Mouse (Mus musculus): Measurements from ENCODE around the gene Fam117a.

The Fam117a gene

DNA sequence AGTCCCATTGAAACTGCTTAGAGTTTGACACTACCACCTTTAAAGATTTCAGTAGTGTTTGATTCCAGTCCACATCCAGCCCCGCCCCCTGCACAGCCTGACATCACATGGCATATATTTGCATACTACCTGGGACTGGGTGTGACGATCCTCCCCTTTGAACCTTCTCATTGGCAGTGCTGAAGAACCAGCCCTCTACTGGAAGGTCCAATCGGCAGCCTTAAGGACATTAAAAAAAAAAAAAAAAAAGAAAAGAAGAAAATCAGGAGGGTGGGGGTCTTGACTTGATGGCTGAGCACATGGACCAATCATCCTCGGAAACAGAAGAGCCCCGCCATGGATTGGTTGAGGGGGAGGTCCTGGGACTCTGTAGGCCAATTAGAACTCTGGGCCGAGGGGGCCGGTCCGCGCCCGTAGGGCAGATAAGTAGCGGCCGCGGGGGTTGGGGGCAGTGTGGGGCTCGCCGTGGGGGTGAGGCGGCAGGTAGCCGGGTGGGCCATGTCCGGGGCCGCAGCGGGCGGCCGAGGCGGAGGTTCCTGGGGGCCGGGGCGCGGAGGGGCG lies at the start of gene Fam117a:
Gene Fam117a, plus strand, starts transcription at position 451 of the 561 bp plus-strand sequence.
- peak; percentile 92 for DNase-seq (ENCODE audit: low read depth, low spot score)

GRCm38 (mm10) chr11:95291998-95292397 lies 44.8 kb upstream of the Fam117a start:
- no peak for DNase-seq (ENCODE audit: low read depth, low spot score)

DNA sequence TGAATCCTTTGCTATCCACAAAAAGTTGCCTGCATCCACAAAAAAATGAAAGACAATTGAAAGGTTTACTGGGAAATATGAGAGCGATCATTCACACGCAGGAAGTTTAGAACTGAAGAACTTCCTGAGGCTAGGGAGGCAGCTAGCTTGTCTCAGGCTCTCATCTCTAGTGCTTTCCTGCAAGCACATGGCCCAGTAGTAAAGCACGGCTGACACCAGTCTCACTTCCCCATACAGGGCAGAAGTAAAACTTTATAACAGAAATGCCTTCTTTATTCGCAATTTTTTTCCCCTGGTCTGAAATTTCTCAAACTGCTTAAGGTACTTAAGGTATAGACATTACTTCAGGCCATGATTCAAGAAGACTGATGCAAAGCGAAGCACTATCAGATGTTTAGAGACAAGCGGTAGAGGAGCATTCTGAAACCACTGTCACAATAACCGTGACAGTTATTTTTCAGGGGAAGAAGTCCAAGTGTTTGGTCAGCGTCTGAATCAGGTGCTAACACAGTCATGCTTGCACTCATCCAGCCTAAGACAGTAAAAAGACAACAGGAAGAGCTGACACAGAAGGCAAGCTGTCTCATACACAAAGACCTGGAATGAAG lies 43.7 kb upstream of the Fam117a start:
- DNase-seq (ENCODE audit: low read depth, low spot score), result no peak

DNA sequence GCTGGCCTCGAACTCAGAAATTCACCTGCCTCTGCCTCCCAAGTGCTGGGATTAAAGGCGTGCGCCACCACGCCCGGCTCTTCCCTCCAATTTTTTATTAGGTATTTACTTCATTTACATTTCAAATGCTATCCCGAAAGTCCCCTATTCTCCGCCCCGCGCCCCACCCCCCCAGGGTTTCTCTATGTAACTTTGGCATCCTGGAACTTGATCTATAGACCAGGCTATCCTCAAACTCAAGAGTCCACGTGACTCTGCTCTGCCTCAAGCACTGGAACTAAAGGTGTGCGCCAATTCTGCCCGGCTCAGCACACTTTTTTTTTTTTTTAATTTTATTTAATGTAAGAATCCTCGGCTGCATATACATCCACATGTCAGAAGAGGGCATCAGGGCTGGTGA lies 41.1 kb upstream of the Fam117a start:
- DNase-seq (ENCODE audit: low read depth, low spot score), result no peak

DNA sequence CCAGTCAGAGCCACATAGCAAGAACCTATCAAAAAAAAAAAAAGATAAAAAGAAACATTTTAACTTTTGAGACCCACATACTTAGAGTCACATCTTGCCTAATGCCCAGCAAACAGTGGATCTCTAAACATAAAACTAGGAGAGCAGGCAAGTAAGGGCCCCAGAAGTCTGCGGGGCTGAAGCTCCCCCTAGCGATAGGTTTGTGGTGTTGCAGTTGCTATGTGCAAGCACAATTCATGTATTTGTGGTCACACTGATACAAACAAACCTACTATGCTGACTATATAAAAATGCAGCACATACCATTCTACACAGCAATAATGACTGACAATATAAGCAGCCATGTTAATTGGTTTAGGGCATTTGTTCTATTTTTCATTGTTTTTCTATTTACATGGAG lies 38.7 kb upstream of the Fam117a start:
- peak; percentile 59 for DNase-seq (ENCODE audit: low read depth, low spot score)

- peak; percentile 48 for DNase-seq (ENCODE audit: low read depth, low spot score)
Observed at GRCm38 (mm10) chr11:95299886-95300285, 36.9 kb upstream of the Fam117a start.

DNA sequence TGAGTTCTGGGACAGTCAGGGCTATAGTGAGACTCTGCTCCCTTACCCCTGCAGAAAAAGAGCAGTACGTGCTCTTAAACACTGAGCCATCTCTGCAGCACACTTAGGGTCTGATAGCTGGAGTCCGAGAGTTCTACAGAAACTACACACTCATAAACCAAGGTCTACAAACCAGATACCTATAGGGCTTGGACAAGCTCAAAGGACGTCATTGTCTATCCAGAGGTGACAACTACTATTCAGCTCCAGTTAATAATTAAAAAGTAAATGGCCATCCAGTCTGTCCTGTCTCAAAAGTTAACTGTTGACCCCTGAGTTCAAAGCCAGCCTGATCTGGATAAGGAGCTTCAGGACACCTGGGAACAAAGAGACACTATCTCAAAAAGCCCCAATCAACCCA lies 35.0 kb upstream of the Fam117a start:
- no peak for DNase-seq (ENCODE audit: low read depth, low spot score)

DNA sequence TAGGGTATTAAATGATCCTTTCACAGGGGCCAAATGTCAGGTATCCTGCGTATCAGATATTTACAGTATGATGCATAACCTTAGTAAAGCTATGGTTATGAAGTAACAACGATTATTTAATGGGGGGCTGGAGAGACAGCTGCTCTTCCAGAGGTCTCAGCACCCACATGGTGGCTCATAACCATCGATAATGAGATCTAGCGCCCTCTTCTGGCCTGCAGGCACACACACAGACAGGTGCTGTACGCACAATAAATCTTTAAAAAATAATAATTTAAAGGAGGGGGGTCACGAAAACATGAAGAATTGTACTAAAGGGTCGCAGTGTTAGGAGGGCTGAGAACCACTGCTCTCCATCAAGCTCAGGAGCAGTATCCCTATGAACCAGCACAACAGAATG lies 31.2 kb upstream of the Fam117a start:
- DNase-seq (ENCODE audit: low read depth, low spot score), result no peak

GRCm38 (mm10) chr11:95307526-95307925 lies 29.3 kb upstream of the Fam117a start:
- no peak for DNase-seq (ENCODE audit: low read depth, low spot score)

GRCm38 (mm10) chr11:95309510-95310006 lies 27.3 kb upstream of the Fam117a start:
- peak; percentile 100 for DNase-seq (ENCODE audit: low read depth, low spot score)

GRCm38 (mm10) chr11:95310007-95310647 lies 26.7 kb upstream of the Fam117a start, which contains the start of gene Kat7:
Gene Kat7 (minus strand): TSS chr11:95310246.
- peak; percentile 100 for DNase-seq (ENCODE audit: low read depth, low spot score)

DNA sequence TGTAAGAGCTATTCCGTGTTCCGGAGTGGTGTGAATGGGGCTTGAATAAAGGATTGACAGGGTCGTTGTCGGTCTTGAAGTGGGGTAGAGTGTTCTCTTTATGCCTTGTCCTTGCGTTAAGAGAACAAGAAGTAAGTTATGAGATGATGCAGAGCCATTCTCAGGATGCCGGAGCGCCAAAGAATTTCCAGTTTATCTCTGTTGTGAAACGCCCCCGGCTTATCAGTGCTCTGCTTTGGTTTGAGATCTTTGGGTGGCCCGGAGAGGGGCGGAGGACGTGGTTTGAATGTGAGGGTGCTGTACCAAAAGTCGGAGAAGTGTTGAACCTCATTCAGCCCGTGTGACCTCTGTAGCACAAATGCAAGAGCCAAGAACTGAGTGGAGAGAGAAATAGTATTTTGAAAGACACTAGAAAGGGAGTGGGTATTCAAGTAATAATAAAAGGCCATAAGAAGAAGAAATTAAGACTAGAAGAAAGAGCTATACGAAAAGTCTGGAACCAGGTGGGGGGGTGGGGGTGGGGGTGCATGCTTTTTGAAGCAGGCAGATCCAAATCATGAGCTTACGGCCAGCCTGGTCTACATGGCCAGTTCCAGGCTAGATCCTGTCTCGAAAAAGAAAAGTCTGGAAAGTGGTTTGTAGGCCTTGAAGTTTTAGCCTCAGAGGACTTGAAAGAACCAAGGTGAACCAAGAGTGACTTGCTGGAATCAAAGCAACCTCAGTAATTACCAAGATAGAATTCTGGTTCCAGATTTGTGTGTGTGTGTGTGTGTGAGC lies 26.0 kb upstream of the Fam117a start:
- no peak for DNase-seq (ENCODE audit: low read depth, low spot score)

- DNase-seq (ENCODE audit: low read depth, low spot score), result no peak
Observed at GRCm38 (mm10) chr11:95311425-95311807, 25.4 kb upstream of the Fam117a start.

DNA sequence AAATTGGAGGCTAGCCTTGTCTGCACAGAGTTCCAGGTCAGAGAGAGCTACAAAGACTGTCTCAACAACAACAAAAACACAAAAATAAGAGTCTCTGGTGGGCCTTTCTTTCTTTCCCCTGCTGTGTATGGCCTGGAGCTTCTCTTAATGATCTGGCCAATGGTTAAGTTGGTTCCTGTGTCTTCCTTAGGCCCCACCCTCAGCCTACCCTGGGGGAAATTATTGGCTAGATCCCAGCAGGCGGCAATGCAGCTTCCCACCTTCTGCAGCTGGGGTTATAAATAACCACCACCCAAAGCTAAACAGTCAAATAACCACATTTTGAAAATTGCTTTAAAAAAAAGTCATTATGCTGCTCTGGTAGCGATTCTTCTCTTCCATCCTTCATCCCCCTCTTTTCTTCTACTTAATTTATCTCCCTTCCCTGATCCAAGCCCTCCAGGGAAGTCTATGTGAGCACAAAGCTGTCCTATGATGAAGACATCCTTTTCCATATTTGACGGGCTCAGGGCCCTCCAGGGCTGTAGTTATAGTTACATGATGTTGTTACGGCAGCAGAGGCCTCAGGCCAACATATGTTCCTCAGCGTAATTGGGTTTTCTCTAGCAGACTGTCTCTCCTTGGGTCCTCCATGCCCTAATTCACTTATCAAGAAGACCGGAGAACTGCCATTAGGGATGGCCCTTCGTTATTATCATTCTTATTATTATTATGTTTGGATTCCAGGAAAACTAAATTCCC lies 21.4 kb upstream of the Fam117a start:
- DNase-seq (ENCODE audit: low read depth, low spot score), result peak; percentile 63

DNA sequence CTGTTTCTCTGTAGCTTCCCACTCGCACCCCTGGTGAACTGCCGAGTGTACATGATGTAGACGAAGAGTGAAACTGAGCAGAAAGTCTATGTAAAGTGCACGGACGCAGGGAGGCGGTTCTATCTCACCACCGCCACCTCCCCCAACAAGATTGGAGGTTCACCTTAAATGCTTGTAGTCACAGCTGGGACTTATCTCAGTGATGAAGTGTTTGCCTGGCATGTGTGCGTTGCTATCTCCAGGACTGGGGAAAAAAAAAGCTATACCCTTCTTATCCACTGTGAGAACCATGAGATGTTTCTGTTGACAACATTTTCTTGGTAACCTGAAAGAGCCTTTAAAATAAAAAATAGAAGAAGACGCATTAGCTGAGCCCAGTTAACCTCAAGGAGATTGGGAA lies 18.7 kb upstream of the Fam117a start:
- DNase-seq (ENCODE audit: low read depth, low spot score), result no peak

DNA sequence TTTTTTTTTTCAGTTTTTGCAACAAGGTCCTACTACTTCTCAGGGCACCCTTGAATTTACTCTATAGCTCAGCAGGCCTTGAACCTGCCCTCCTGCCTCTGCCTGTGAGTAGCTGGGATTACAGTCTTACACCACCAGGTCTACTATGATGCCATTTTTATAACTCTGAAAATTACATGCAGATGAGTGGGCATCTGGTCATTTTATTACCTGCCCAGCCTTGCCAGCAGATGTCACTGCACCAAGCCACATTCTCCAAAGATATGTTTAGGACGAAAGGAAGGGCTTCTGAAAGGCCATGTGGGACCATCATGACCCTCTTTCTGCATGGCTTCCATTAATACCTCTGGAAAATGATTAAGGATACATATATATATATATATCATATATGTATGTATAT lies 17.3 kb upstream of the Fam117a start:
- no peak for DNase-seq (ENCODE audit: low read depth, low spot score)

DNA sequence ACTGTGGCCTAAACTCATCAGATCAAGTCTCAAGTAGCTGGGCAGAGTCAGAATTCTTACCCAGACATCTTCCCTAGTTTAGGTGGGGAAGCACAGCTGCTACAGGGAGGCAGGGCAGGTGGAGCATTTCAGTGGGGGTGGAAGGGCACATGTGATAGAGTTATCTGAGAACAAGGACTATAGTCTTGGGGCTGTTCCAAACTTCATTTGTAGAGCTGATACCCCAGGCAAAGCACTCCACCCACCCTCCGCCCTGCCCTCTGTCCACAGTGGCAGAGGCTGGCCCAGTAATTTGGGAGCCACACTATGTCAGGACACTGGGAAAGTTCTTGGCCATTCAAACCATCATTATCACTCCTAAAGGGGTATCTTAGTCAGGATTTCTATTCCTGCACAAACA lies 16.8 kb upstream of the Fam117a start:
- no peak for DNase-seq (ENCODE audit: low read depth, low spot score)

- DNase-seq (ENCODE audit: low read depth, low spot score), result no peak
Observed at GRCm38 (mm10) chr11:95324181-95324580, 12.6 kb upstream of the Fam117a start.

DNA sequence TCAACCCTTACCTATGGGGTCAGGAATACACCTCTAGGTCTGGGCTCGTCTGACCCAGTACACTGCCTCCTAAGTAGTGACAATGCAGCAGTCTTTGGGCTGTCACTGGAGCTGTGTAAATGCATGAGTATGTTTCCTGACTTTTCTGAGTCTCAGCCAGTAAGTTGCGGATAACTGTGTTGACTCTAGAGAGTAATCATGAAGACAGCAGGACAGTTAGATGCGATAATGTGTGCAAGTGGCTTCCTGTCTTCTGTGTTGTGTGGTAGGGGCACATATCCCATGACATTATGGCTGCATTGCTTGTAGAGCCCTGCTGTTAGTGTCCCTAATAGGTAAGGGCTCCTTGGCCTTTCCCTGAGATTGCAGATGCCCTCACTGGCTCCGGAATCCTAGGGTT lies 11.0 kb upstream of the Fam117a start:
- no peak for DNase-seq (ENCODE audit: low read depth, low spot score)

DNA sequence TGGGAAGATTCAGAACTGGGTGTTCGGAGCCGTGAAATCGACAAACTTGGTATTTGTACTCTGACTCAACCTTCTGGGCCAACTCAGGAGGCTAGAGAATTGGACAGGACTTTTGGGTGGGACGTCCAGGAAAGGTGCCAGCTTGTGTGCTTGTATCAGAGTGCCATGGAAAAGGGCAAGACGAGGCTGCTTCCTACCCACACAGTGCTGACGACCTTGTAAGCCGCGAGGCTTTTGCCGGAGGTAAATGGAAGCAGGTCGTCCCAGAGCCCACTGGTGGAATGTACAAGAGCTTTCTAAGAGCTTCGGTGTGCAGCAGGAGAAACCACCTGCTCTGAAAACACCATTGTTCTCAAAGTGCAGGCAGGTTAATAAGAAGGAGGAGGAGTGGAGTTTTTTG lies 10.6 kb upstream of the Fam117a start:
- no peak for DNase-seq (ENCODE audit: low read depth, low spot score)

- no peak for DNase-seq (ENCODE audit: low read depth, low spot score)
Observed at GRCm38 (mm10) chr11:95328629-95329028, 8.2 kb upstream of the Fam117a start.

- no peak for DNase-seq (ENCODE audit: low read depth, low spot score)
Observed at GRCm38 (mm10) chr11:95330662-95331061, 6.2 kb upstream of the Fam117a start.
